Mouse (Mus musculus): ENCODE results near the gene Bace1. TPM values are rescaled to one million over a fixed set of nuclear protein-coding genes. Genes with fewer than 3 reads are reported as not detected.

Gene Bace1
- total and polyA plus RNA-seq, 2 experiments from 2014 or later, result 46.4 to 77.3 TPM

DNA sequence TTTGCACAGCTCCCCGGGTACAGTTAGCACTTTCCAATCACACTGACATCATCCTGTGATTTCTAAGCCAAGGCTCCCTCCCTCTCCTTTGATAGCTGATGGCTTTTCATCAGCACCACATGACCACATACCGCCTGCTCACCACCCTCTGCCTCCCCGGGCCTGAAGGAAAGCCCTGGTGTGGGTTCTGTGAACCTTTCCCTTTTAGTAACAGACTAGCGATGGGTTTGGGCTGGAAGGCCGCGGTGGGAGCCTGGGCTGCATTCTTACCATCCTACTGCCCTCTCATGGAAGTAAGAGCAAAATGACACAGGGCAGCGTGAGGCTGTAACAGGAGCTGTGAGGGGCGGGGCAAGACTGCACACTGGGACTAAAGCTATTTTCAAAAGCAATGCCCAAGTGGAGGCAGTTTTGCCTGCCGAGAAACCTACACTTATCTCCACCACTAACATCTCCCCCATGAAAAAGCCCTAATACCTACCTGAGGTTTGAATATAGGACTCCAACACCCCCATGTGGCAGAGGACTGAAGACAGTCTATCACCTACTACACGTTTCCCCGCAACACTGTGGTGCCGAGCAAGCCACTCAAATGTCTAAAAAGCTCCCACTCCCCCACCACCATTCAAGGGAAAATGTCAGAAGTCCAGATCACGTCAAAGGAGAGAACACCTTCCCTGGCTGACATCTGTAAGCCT, 39.8 kb upstream of the Bace1 start:
- Histone ChIP-seq H3K4me1 (ENCODE audit: insufficient read depth, low read length) (0 out of 2 replicates have a peak, but pooled peaks cover 3% of the 10 kb centered on the region), H3K36me3 (ENCODE audit: insufficient read depth, low read length) (peaks cover 12% of the 10 kb centered on the region), H3K4me3 (ENCODE audit: low read depth, low read length) (no peak overlapping the region), H3K27ac (ENCODE audit: low read depth, low read length) (peak overlapping the region; percentile 70), H3K4me2 (ENCODE audit: low read depth, low read length, poor library complexity, severe bottlenecking) (no peak overlapping the region), H3K9me3 (ENCODE audit: low read length) (no peaks in the 10 kb centered on the region), H3K9ac (replicated peaks; ENCODE audit: low read length, poor library complexity, severe bottlenecking) (0 out of 2 replicates have a peak overlapping the region, but pooled peaks have one; percentile 24), H3K27me3 (ENCODE audit: insufficient read depth, low read length) (no peaks in the 10 kb centered on the region)
- DNase-seq (ENCODE audit: low spot score) (peak; percentile 82), ATAC-seq (ENCODE audit: low FRiP score) (peak; percentile 78)
- 12% methylated on average over 13 of the region's 13 CpGs for WGBS
- TF ChIP-seq CTCF (IDR thresholded peaks at IDR 0.05), result peak; percentile 76

DNA sequence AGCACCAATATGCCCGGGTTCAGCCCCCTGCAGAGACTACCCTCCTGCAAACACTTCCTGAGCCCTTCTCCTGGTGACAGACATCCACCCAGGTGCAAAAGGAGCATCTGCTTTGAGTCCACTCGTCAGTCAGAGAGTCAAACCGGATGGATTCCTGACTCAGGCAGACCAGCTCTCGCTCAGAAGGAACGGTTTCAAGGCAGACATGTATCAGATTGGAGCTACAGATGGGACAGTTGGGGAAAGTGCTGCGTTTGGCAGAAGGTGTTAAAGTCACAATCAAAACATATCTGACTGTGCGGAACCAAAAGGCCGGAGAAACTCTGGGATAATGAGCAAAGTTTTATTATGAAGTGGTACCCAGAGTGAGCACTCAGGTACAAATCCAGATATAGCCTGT, 39.0 kb upstream of the Bace1 start:
- no peak for TF ChIP-seq CTCF (IDR thresholded peaks at IDR 0.05)
- Histone ChIP-seq H3K4me3 (ENCODE audit: low read depth, low read length) (no peak overlapping the region), H3K4me2 (ENCODE audit: low read depth, low read length, poor library complexity, severe bottlenecking) (no peak overlapping the region), H3K9me3 (ENCODE audit: low read length) (no peaks in the 10 kb centered on the region), H3K9ac (replicated peaks; ENCODE audit: low read length, poor library complexity, severe bottlenecking) (no peak overlapping the region), H3K4me1 (ENCODE audit: insufficient read depth, low read length) (0 out of 2 replicates have a peak, but pooled peaks cover 3% of the 10 kb centered on the region), H3K36me3 (ENCODE audit: insufficient read depth, low read length) (0 out of 2 replicates have a peak, but pooled peaks cover 6% of the 10 kb centered on the region), H3K27me3 (ENCODE audit: insufficient read depth, low read length) (no peaks in the 10 kb centered on the region), H3K27ac (ENCODE audit: low read depth, low read length) (no peak overlapping the region)
- DNase-seq (ENCODE audit: low spot score) (no peak), ATAC-seq (ENCODE audit: low FRiP score) (no peak)
- 85% methylated on average over 8 of the region's 8 CpGs for WGBS

DNA sequence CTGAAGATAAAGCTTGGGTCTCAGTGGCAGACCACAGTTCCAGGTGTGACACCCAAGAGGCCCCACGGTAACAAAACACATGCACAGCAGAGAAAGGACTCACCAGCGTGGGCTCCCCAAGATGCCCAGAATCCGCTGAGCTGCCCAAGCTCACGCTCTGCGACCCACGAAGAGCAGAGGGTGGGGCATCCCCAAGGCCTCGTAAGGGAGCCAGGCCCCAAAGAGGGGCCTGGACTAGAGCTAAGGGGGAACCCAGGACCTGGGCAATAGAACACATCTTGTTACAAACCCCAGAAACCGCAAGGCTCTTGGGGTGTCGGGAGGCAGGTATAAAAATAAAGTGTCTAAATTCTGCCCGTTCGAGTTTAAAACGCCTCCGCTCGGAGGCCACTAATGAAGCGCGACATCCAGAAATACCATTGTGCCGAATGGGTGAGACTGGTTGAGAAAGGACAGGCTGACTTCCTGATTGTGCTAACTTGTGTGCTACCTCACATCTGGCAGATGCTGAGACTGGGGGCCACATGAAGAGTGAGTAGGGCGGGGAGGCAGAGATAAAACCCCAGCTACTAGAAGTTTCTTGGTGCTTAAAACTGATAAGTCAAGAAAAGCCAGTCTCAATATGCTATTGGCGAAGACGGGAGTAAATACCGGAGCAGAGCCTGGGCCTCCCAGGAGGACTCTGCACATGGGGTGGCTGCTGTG, 35.2 kb upstream of the Bace1 start:
- Histone ChIP-seq H3K9me3 (ENCODE audit: low read length) (no peaks in the 10 kb centered on the region), H3K36me3 (ENCODE audit: insufficient read depth, low read length) (peaks cover 28% of the 10 kb centered on the region), H3K9ac (replicated peaks; ENCODE audit: low read length, poor library complexity, severe bottlenecking) (no peak overlapping the region), H3K27ac (ENCODE audit: low read depth, low read length) (no peak overlapping the region), H3K4me1 (ENCODE audit: insufficient read depth, low read length) (0 out of 2 replicates have a peak, but pooled peaks cover under 1% of the 10 kb centered on the region), H3K4me2 (ENCODE audit: low read depth, low read length, poor library complexity, severe bottlenecking) (no peak overlapping the region), H3K27me3 (ENCODE audit: insufficient read depth, low read length) (no peaks in the 10 kb centered on the region), H3K4me3 (ENCODE audit: low read depth, low read length) (no peak overlapping the region)
- no peak for ATAC-seq (ENCODE audit: low FRiP score)
- WGBS, result 77% methylated on average over 21 of the region's 21 CpGs
- no peak for TF ChIP-seq CTCF (IDR thresholded peaks at IDR 0.05)
- DNase-seq (ENCODE audit: low spot score), result no peak

DNA sequence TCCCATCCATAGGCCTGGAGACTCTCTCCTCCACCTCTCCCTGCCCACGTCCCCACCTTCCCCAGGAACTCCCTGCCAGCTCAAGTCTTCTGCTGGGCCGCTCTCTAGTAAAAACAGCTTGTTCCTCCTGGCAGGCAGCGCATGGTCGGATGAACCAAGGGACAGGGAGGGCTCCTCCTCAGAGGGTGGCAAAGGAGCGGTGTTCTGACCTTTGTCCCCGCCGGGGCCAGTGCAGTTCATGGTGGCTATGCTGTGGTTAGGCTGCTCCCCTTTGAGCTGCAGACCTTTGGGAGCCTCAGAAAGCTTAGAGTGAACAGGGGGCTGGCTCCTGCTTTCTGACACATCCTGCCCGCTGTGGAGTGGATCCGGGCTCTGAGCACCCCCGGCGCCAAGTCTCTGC, 31.5 kb upstream of the Bace1 start:
- 92% methylated on average over 11 of the region's 11 CpGs for WGBS
- Histone ChIP-seq H3K4me1 (ENCODE audit: insufficient read depth, low read length) (no peaks in the 10 kb centered on the region), H3K27ac (ENCODE audit: low read depth, low read length) (no peak overlapping the region), H3K4me2 (ENCODE audit: low read depth, low read length, poor library complexity, severe bottlenecking) (no peak overlapping the region), H3K4me3 (ENCODE audit: low read depth, low read length) (no peak overlapping the region), H3K27me3 (ENCODE audit: insufficient read depth, low read length) (no peaks in the 10 kb centered on the region), H3K9me3 (ENCODE audit: low read length) (no peaks in the 10 kb centered on the region), H3K9ac (replicated peaks; ENCODE audit: low read length, poor library complexity, severe bottlenecking) (no peak overlapping the region), H3K36me3 (ENCODE audit: insufficient read depth, low read length) (peaks cover 26% of the 10 kb centered on the region)
- DNase-seq (ENCODE audit: low spot score) (no peak), ATAC-seq (ENCODE audit: low FRiP score) (no peak)
- TF ChIP-seq CTCF (IDR thresholded peaks at IDR 0.05), result no peak

DNA sequence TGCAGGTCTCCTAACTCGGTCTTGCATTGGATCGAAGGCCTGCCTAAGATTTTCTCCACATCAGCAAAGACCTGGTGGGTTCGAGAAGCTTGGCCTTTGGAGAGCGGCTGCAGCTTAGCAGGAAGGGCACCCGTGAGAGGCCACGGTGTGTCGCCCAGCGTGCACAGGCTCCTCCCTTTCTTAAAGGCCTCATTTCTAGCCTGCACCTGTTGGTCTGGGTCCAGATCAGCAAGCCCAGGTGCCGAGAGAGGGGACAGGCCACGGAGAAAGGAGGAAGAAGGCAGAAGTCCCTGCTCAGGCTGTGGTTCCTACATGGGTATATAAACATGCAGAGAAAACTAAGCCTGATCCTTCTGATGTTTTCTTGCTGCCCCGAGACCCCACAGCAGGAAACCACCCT, 31.0 kb upstream of the Bace1 start:
- Histone ChIP-seq H3K9ac (replicated peaks; ENCODE audit: low read length, poor library complexity, severe bottlenecking) (no peak overlapping the region), H3K27ac (ENCODE audit: low read depth, low read length) (no peak overlapping the region), H3K4me1 (ENCODE audit: insufficient read depth, low read length) (no peaks in the 10 kb centered on the region), H3K4me2 (ENCODE audit: low read depth, low read length, poor library complexity, severe bottlenecking) (no peak overlapping the region), H3K9me3 (ENCODE audit: low read length) (no peaks in the 10 kb centered on the region), H3K4me3 (ENCODE audit: low read depth, low read length) (no peak overlapping the region), H3K27me3 (ENCODE audit: insufficient read depth, low read length) (no peaks in the 10 kb centered on the region), H3K36me3 (ENCODE audit: insufficient read depth, low read length) (peaks cover 24% of the 10 kb centered on the region)
- TF ChIP-seq CTCF (IDR thresholded peaks at IDR 0.05), result no peak
- ATAC-seq (ENCODE audit: low FRiP score) (no peak), DNase-seq (ENCODE audit: low spot score) (no peak)
- WGBS, result 88% methylated on average over 11 of the region's 11 CpGs

DNA sequence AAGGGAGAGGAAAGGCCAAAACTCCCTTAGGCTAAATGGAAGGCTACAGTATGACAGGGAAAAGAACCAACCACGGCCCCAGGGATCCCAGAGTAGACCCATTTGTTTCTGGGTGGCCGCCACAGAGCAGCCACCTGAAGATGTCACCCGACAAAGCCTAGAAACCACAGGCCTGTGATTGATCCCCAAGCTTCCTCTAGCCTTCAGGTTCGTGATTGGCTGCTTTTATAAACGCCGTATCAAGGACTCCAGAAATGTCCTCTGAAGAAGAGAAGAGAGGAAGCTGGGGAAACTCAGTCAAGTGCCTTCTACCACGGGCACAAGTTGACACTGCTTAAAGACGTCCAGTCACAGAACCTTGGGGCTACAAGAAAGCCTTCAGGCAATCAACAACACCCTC, 30.6 kb upstream of the Bace1 start:
- H3K9ac ChIP-seq (replicated peaks; ENCODE audit: low read length, poor library complexity, severe bottlenecking), result no peak overlapping the region
- 91% methylated on average over 8 of the region's 8 CpGs for WGBS
- no peak overlapping the region for H3K4me2 ChIP-seq (ENCODE audit: low read depth, low read length, poor library complexity, severe bottlenecking)
- H3K9me3 ChIP-seq (ENCODE audit: low read length), result no peaks in the 10 kb centered on the region
- no peak overlapping the region for H3K4me3 ChIP-seq (ENCODE audit: low read depth, low read length)
- H3K27ac ChIP-seq (ENCODE audit: low read depth, low read length), result no peak overlapping the region
- H3K4me1 ChIP-seq (ENCODE audit: insufficient read depth, low read length), result no peaks in the 10 kb centered on the region
- H3K36me3 ChIP-seq (ENCODE audit: insufficient read depth, low read length), result peaks cover 24% of the 10 kb centered on the region
- no peak for TF ChIP-seq CTCF (IDR thresholded peaks at IDR 0.05)
- no peaks in the 10 kb centered on the region for H3K27me3 ChIP-seq (ENCODE audit: insufficient read depth, low read length)
- ATAC-seq (ENCODE audit: low FRiP score) (no peak), DNase-seq (ENCODE audit: low spot score) (no peak)

Data from midbrain, postnatal 0 days (tissue).